Mouse (Mus musculus) frontal cortex, postnatal 36 days (tissue): ENCODE results near the gene Satb1.

ENCODE experiments used
- DNase-seq, 2 experiments: peaks; one replicate each; pipeline ENCODE4 v3.0.0; 2022; ENCODE audit warnings: low spot score in 2 of 2

Gene Satb1

DNA sequence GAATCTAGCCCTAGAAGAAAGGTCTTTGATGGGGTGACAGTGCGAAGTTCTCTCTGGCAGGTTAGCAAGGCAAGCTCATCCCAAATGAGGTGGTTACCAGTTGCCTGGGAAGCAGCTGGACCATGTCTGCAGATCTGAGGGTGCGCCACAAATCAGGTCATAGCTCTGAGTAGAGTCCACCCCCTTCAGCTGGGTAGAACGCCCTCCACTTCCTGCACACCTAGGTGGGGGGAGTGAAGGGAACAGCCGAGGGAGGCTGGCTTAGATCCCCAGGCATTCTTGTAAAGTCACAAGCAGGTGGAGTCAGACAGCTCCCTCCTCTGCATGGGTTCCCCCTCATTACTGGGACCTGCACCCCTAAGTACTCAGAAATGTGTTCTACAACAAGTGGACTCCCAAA is 6.6 kb downstream of the Satb1 start:
- no peak for DNase-seq

GRCm38 (mm10) chr17:51814301-51814700 is 18.8 kb downstream of the Satb1 start:
- DNase-seq: no peak

- DNase-seq: no peak
Observed at GRCm38 (mm10) chr17:51813784-51814120, 19.3 kb downstream of the Satb1 start.

DNA sequence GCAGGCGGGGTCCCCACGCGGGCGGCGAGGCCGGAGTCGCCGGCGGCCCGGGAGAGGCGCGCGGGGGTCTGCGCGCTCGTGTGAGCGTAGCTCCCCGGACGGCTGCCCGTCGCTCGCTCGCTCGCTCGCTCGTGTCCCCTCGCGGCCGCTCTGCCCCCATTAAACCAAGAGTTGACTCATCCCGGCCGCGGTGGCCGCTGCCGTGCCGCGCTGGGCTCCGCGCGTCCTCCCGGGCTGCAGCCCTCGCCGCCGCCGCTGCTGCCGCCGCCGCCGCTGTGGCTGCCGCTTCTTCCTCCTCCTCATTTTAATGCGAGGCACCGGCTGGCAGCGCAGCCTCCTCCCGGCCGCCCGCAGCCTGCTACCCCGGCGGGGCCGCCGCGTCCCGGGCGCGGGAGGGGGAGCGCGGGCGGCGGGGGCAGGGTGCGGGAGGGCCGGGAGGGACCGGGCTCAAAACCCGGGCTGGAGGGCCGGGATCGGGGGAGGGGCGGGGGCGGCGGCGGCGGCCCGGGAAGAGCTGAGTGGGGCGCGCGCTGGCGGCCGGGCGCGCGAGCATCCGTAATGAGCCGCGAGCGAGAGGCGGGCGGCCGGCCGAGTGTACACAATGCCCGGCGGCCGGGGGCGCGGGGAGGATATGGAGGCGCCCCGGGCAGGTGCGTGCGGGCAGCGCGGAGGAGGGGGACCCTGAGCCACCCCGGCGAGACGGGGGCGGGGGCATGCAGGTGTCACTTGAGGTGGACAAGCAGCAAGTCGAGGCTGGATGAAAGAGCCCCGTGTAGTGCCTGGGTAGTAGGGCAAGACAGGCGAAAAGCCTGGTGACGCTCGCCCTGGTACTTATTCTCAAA is 19.9 kb downstream of the Satb1 start:
- DNase-seq: peak; percentile 45 to 52

DNA sequence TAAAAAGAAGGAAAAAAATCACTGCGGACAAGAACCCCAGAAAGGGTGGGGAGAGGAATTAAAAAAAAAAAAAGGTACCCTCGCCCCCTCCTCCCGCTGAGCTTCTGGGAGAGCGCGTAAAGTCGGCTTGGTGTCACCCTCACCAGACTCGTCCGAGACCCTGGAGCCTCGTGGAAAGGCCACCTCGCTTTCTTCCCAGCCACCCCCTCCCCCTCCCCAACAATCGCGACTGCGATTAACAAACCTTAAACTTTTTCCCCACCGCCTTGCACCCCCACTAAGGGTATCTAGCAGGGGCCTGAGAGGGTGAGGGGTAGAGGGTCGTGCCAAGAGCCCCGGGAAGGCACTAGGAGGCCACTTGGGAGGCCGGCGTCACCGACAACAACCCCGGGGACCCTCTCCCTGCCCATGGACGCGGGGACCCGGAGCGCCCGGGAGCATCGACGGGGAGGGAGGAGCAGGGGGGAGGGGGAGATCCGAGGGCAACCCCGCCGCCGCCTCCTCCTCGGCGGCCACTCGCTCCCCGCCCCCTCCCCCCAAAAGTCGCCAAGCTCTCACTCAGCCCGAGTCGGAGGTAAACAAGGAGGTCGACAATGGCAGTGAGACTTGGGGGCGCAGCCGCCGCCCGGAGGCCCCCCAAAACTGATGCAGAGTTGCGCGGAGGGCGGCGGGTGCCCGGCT is 20.7 kb downstream of the Satb1 start:
- no peak for DNase-seq

- no peak for DNase-seq
Observed at GRCm38 (mm10) chr17:51811911-51812260, 21.2 kb downstream of the Satb1 start.

DNA sequence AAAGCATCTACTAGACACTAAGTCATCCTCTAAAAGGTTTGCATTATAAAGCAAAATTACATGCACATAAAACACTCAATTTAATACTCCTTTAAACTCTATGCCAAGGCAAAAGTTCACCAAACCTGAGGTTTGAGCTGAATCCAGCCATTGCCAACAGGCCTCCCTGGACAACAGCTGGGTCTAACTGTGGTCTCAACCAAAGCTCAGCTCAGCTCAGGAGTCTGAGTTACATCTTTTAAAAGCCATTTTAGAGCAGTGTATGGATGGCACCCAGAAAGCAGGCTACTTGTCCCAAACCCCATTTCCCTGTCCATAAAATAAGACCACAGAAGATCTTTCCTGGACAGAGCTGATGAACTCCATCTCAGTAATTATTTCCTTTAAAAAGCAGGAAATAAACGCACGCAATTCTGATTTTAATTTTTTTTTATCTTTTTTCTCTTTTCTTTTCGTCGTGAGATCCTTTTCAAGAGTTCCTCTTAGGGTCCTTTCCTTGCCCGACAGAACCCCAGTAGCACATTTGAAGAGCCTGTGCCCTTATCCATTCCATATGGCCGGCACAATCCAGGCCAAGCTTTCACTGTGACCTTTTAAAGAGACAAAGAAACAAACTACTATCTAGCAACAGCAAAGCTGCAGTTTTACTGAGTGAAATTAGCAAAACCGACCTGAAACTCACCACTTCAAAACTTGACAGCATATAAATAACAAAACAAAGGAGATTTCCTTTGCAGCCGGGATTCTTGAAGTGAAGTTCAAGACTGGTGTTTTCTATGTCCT is 21.8 kb downstream of the Satb1 start:
- peak; percentile 37 to 48 for DNase-seq

DNA sequence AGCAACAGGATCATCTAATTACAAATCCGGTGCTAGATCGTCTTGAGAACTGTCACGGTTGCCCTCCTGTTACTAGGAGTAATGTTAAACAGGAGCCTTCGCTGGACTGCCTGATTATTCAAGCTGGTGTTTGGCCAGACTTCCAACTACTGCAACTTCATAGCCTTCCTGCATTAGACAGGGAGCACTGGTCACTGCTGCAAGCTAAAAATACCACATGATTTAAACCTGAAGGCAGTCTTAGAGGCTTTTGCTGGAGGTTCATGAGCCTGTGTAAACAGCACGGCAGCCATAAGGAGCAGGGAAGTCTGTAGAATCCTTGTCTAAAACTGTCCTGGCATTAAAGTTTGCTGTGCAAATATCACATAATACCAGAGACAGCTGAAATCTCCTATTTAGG is 25.7 kb downstream of the Satb1 start:
- no peak for DNase-seq

DNA sequence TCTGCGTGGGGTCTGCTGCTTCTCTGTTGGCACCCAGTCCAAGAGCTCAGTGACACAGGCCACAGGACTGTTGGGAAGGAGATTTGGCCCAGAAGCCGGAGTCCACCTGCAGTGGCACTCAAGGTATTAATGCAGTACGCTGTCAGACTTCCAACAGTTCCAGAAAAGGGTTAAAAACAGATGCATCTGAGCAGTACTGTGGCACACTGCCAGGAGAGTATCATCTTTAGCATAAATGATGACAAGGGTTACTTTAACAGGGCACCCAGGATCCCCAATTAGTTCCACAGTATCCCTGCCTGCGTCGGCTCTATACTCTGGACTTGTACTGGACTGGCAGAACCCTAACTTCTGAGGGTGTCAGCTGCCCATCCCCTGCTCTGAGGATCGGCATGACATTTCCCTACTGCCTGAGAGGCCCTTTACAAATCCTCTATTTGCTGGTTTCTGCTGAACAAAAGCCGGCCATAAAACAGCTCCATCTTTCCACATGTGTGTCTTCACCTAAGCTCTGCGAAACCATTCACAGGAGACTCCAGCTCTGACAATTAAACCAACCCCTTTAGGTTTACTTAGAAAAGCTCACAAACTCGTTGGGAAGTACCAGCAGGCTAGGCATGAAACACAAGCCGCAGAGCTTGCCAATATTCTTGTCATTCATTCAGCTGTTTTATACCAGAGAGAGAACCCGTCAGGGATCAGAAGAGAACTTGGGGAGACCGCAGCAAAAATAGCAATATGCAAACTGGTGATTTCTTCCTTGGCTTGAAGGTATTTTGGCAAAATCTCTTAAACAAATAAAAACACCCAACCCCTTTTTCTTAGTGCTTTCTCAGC is 26.7 kb downstream of the Satb1 start:
- DNase-seq: peak in 1 of 2 experiments; percentile 45

- no peak for DNase-seq
Observed at GRCm38 (mm10) chr17:51800208-51800607, 32.9 kb downstream of the Satb1 start.

DNA sequence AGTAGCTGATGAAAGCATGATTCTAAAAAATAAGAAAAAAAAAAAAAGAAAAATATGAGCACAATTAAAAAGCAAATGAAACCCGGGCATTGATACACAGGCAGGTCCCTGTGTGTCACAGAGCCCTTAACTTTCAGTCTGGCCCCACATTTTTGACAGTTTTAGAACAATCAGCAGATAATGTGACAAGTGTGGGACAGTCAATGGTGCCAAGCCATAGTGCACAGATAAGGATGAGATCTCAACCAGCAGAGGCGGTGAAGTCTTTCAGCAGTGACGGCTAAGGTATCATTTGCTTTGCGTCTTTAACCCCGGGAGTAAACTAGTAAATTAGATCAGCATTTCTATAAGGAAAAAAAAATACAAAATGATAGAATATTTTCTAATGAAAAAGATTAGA is 36.6 kb downstream of the Satb1 start:
- no peak for DNase-seq

- no peak for DNase-seq
Observed at GRCm38 (mm10) chr17:51791226-51791625, 41.9 kb downstream of the Satb1 start.

GRCm38 (mm10) chr17:51790387-51791060 is 42.6 kb downstream of the Satb1 start:
- no peak for DNase-seq

DNA sequence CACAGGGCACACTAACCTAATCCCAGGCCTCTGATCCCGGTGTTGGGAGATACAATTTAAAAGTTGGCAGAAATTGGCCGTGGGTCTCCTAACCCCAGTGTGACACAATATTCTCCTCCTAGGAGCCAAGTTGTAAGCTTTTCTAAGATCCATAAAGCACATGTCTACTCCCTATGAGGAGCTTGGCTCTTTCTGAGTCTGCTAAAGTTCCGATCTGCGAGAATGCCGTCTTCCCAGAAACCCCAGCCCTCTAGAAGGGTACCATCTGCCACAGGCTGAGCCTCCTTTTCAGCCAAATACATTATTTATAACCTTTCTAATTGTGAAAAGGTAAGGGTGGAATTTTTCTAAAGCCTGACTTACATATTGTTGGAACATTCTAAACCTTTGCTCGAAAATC is 43.3 kb downstream of the Satb1 start:
- DNase-seq: no peak

DNA sequence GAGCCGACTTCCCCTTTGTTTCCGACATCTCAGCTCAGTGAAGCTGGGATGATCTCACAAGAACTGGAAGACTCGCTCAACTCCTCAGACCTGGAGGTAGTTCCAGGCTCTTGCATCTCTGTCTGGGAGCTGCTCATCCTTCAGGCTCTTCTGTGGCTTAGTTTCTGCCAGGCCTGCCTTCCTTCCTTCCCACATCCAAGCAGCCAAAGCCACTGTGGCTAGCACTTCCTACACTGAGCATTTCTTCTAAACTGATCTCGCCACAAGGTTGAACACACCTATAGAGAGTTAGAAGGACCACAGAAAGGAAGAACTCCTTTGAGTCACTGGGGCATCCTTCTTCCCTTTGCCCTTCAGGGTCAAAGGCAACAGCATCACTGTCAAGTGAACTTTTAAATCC is 44.0 kb downstream of the Satb1 start:
- DNase-seq: no peak

DNA sequence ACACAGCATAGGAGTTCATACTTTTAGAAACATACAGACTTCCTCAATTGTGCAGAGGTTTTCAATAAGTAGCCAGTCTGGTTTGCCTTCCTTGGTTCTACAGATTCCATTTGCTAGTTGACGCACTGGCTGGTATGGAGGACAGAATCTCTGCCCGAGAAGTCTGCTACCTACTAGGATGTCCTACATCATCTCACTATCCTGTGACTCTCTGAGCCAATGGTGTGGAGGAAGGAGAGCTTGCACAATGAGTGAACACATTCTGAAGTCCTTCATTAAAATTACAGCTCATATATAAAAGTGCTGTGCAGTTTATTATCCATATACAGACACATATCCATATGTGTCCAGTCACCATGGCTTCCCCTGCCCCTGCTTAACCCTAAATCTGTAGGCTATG is 45.1 kb downstream of the Satb1 start:
- no peak for DNase-seq

- DNase-seq: no peak
Observed at GRCm38 (mm10) chr17:51786050-51786449, 47.0 kb downstream of the Satb1 start.

DNA sequence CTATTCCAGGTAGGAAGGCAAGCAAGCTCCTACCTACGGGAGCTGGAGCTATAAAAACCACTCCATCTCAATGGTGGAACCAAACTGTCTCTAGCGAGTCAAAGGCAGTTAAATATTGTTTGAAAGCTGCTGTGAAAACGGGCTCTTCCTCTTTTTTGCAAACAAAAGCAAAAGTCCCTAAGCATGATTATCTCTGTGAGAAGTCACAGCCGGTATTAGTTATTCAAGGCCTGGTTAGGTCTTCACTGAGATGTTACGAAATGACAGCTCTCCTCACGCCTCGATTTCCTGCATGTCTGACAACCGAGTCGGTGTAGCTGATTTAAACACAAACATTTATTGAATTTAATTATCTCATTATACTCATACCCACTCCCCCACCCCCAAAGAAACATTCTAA is 48.2 kb downstream of the Satb1 start:
- no peak for DNase-seq

DNA sequence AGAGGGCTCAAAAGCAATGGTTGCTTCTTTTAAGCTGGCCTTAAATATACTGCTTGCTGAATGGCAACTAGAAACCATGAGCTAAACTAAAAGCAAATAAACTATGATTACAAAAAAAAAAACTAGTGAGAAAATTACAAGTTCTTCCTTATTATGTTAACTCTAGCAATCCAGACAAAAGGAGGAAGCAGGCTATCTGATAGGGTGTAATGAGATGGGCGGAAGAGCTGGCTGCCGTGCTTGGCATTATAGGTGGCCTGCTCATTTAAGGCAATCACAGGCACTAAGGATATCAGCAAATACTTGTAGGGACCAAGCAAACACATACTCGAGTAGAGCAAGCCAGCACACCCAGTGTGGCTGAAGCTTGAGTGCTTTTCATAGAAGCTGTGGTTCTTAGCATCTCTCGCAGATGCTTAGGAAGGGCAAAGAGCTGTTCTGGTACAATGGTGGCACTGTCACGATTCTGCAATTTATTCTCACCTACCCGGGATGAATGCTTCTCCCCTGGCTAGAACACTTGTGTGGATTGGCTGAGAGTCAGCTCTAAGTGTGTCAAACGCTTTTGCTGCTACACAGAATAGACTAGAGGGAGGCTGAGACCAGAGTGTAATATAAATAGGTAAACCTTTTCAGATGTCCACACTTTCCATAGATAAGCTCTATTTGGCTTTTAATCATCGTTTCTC is 49.4 kb downstream of the Satb1 start:
- no peak for DNase-seq

GRCm38 (mm10) chr17:51780036-51780435 is 53.1 kb downstream of the Satb1 start:
- DNase-seq: no peak

GRCm38 (mm10) chr17:51778961-51779360 is 54.1 kb downstream of the Satb1 start:
- no peak for DNase-seq
